Mouse (Mus musculus) liver, postnatal 0 days (tissue): ENCODE data around the gene Pank4.

Experiments
- CTCF ChIP-seq: sonication (generic); IDR thresholded peaks from 2 replicates; pipeline ENCODE4 v1.5.1; 2016; ENCODE audit warnings: antibody characterized with exemption, low read depth
- EP300 ChIP-seq: IDR thresholded peaks from 2 replicates; pipeline ENCODE4 v1.6.1; 2016; ENCODE audit warnings: antibody characterized with exemption, low read depth, mild to moderate bottlenecking

- TF ChIP-seq CTCF (no peak), EP300 (no peak)
These were observed 48.2 kb downstream of the Pank4 start for GRCm38 (mm10) chr4:155012115-155012514.
